Mouse (Mus musculus): Measurements from ENCODE around the gene Gm4131. TPM values are rescaled to one million over a fixed set of nuclear protein-coding genes. Genes with fewer than 3 reads are reported as not detected.

Gene Gm4131
- polyA plus RNA-seq, 1 experiment = not detected

GRCm38 (mm10) chr14:62457420-62458181 lies 109.1 kb downstream of the Gm4131 start:
- peak overlapping the region; percentile 23 for H3K4me3 ChIP-seq (ENCODE audit: insufficient read depth, low read depth, low read length)
- 11% methylated on average over 22 of the region's 22 CpGs for WGBS
- H3K27ac ChIP-seq (ENCODE audit: insufficient read depth, low read depth, low read length) = no peak overlapping the region
- H3K4me1 ChIP-seq (ENCODE audit: control insufficient read depth, insufficient read depth, low read length) = peaks cover 9% of the 10 kb centered on the region
- peak; percentile 75 for TF ChIP-seq CTCF (IDR thresholded peaks at IDR 0.05; ENCODE audit: insufficient read depth, low read depth, low read length)
- no peak for TF ChIP-seq POLR2A (IDR thresholded peaks at IDR 0.05; ENCODE audit: insufficient read depth, low read depth, low read length)

- TF ChIP-seq POLR2A (IDR thresholded peaks at IDR 0.05; ENCODE audit: insufficient read depth, low read depth, low read length) (no peak), CTCF (IDR thresholded peaks at IDR 0.05; ENCODE audit: insufficient read depth, low read depth, low read length) (no peak)
- H3K4me3 ChIP-seq (ENCODE audit: insufficient read depth, low read depth, low read length) = peak within 1 kb of the TSS; percentile 16
- 13% methylated on average over 9 of the region's 9 CpGs for WGBS
- H3K27ac ChIP-seq (ENCODE audit: insufficient read depth, low read depth, low read length) = no peak within 1 kb of the TSS
- peaks cover 9% of the 10 kb centered on the region for H3K4me1 ChIP-seq (ENCODE audit: control insufficient read depth, insufficient read depth, low read length)
Observed at GRCm38 (mm10) chr14:62456239-62456747, 110.4 kb downstream of the Gm4131 start, which contains the start of gene Gucy1b2. Gucy1b2 (minus strand) TSS chr14:62456289.

GRCm38 (mm10) chr14:62455570-62455879 lies 111.2 kb downstream of the Gm4131 start:
- Histone ChIP-seq H3K4me3 (ENCODE audit: insufficient read depth, low read depth, low read length) (no peak overlapping the region), H3K27ac (ENCODE audit: insufficient read depth, low read depth, low read length) (no peak overlapping the region), H3K4me1 (ENCODE audit: control insufficient read depth, insufficient read depth, low read length) (peaks cover 9% of the 10 kb centered on the region)
- 24% methylated on average over 5 of the region's 5 CpGs for WGBS
- TF ChIP-seq CTCF (IDR thresholded peaks at IDR 0.05; ENCODE audit: insufficient read depth, low read depth, low read length) = no peak
- TF ChIP-seq POLR2A (IDR thresholded peaks at IDR 0.05; ENCODE audit: insufficient read depth, low read depth, low read length) = no peak

GRCm38 (mm10) chr14:62454760-62455569 lies 111.8 kb downstream of the Gm4131 start:
- no peak for TF ChIP-seq POLR2A (IDR thresholded peaks at IDR 0.05; ENCODE audit: insufficient read depth, low read depth, low read length)
- TF ChIP-seq CTCF (IDR thresholded peaks at IDR 0.05; ENCODE audit: insufficient read depth, low read depth, low read length) = no peak
- H3K27ac ChIP-seq (ENCODE audit: insufficient read depth, low read depth, low read length) = no peak overlapping the region
- H3K4me1 ChIP-seq (ENCODE audit: control insufficient read depth, insufficient read depth, low read length) = peaks cover 9% of the 10 kb centered on the region
- 45% methylated on average over 9 of the region's 9 CpGs for WGBS
- H3K4me3 ChIP-seq (ENCODE audit: insufficient read depth, low read depth, low read length) = no peak overlapping the region

- peaks cover 9% of the 10 kb centered on the region for H3K4me1 ChIP-seq (ENCODE audit: control insufficient read depth, insufficient read depth, low read length)
- no peak overlapping the region for H3K4me3 ChIP-seq (ENCODE audit: insufficient read depth, low read depth, low read length)
- TF ChIP-seq POLR2A (IDR thresholded peaks at IDR 0.05; ENCODE audit: insufficient read depth, low read depth, low read length) (no peak), CTCF (IDR thresholded peaks at IDR 0.05; ENCODE audit: insufficient read depth, low read depth, low read length) (no peak)
- 58% methylated on average over 3 of the region's 3 CpGs for WGBS
- H3K27ac ChIP-seq (ENCODE audit: insufficient read depth, low read depth, low read length) = no peak overlapping the region
Observed at GRCm38 (mm10) chr14:62454136-62454535, 112.6 kb downstream of the Gm4131 start.

- no peak overlapping the region for H3K27ac ChIP-seq (ENCODE audit: insufficient read depth, low read depth, low read length)
- no peak overlapping the region for H3K4me3 ChIP-seq (ENCODE audit: insufficient read depth, low read depth, low read length)
- WGBS = 87% methylated on average over 11 of the region's 11 CpGs
- TF ChIP-seq POLR2A (IDR thresholded peaks at IDR 0.05; ENCODE audit: insufficient read depth, low read depth, low read length) (no peak), CTCF (IDR thresholded peaks at IDR 0.05; ENCODE audit: insufficient read depth, low read depth, low read length) (no peak)
- H3K4me1 ChIP-seq (ENCODE audit: control insufficient read depth, insufficient read depth, low read length) = peaks cover 9% of the 10 kb centered on the region
Observed at GRCm38 (mm10) chr14:62453276-62453675, 113.4 kb downstream of the Gm4131 start.

- Histone ChIP-seq H3K27ac (ENCODE audit: insufficient read depth, low read depth, low read length) (no peak overlapping the region), H3K4me3 (ENCODE audit: insufficient read depth, low read depth, low read length) (no peak overlapping the region), H3K4me1 (ENCODE audit: control insufficient read depth, insufficient read depth, low read length) (peaks cover 6% of the 10 kb centered on the region)
- TF ChIP-seq CTCF (IDR thresholded peaks at IDR 0.05; ENCODE audit: insufficient read depth, low read depth, low read length) (no peak), POLR2A (IDR thresholded peaks at IDR 0.05; ENCODE audit: insufficient read depth, low read depth, low read length) (no peak)
- WGBS = 94% methylated on average over 1 of the region's 1 CpGs
Observed at GRCm38 (mm10) chr14:62450706-62451105, 116.0 kb downstream of the Gm4131 start.

- 72% methylated on average over 3 of the region's 3 CpGs for WGBS
- no peak overlapping the region for H3K4me3 ChIP-seq (ENCODE audit: insufficient read depth, low read depth, low read length)
- H3K27ac ChIP-seq (ENCODE audit: insufficient read depth, low read depth, low read length) = no peak overlapping the region
Observed at GRCm38 (mm10) chr14:62447214-62447548, 119.5 kb downstream of the Gm4131 start.

More at GRCm38 (mm10) chr14:62447214-62447548, 119.5 kb downstream of the Gm4131 start:
- peaks cover 2% of the 10 kb centered on the region for H3K4me1 ChIP-seq (ENCODE audit: control insufficient read depth, insufficient read depth, low read length)
- no peak for TF ChIP-seq POLR2A (IDR thresholded peaks at IDR 0.05; ENCODE audit: insufficient read depth, low read depth, low read length)
- no peak for TF ChIP-seq CTCF (IDR thresholded peaks at IDR 0.05; ENCODE audit: insufficient read depth, low read depth, low read length)
